Comparison of ENCODE assay signal across 14 mouse cellular contexts in the genomic region with DNA sequence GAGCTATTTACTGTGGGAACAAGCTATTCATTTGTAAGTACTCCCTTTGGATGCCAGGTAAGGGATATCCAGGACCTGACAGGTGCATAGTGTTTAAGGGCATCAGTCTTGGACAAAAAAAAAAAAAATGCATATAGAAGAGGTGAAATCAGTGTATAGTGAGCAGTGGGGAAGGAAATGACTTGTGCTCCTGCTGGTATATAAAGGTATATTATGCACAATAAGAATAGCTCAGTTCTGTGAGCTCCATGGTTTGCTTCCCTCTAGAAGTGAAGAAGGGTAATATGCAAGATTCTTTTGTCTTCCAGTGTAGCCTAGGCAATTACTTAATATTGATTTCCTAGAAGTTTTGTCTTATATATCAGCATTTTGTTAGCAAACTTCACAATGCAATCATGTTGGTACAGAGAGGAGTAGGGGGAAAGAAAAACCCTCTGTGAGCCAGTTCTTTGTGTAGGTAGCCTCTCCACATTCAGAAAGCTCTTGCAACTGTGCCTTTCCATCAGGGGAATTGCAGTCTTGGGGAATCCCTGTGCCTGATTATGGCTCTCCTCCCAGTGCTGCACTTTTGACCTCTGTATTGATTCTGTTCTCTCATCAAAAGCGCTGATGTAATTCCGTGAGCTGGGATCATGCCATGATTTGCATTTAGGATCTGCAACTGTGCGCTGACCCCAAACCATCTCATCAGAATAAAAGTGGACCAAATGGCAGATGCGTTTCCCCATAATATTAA.
DNase-seq lines count a peak whose midpoint lies in the region; ATAC-seq and TF ChIP-seq lines count a peak whose summit lies in the region.
"Had no signal": no experiment of that assay in that cellular context is flagged by ENCODE, and none has a peak within 500 bp of the region (broad histone marks: within the 10 kb centered on the region; RNA-seq: fewer than 3 reads in every experiment).

No protein-coding gene starts in this region.

- H3K4me1 ChIP-seq in embryonic facial prominence, embryonic 10.5 days = no peaks in the 10 kb centered on the region
- H3K4me1 ChIP-seq in liver, embryonic 11.5 days (replicated peaks; ENCODE audit: control insufficient read depth, insufficient read depth, low read length) = no peaks in the 10 kb centered on the region
- H3K4me1 ChIP-seq in midbrain, postnatal 0 days (ENCODE audit: insufficient read depth, low read length) = no peaks in the 10 kb centered on the region
- no peaks in the 10 kb centered on the region for H3K4me1 ChIP-seq in kidney, embryonic 15.5 days
- H3K4me1 ChIP-seq in stomach, postnatal 0 days (replicated peaks; ENCODE audit: control insufficient read depth, insufficient read depth) = no peaks in the 10 kb centered on the region

- 0 out of 2 replicates have a peak, but pooled peaks have one; percentile 36 for ATAC-seq in liver, embryonic 11.5 days (replicated peaks; ENCODE audit: low FRiP score)
- no peak for ATAC-seq in midbrain, postnatal 0 days (ENCODE audit: low FRiP score)
- no peak for ATAC-seq in kidney, embryonic 15.5 days (replicated peaks; ENCODE audit: low FRiP score)
- no peak for ATAC-seq in cerebellum, adult (ENCODE audit: insufficient number of reproducible peaks, low FRiP score, low TSS enrichment)
- ATAC-seq in stomach, postnatal 0 days (ENCODE audit: low FRiP score, low TSS enrichment) = no peak
- ATAC-seq: lung, postnatal 0 days had no signal

- 57% methylated on average over 4 of the region's 4 CpGs for WGBS in embryonic facial prominence, embryonic 10.5 days
- WGBS in liver, embryonic 11.5 days = 69% methylated on average over 4 of the region's 4 CpGs
- WGBS in midbrain, postnatal 0 days = 24% methylated on average over 4 of the region's 4 CpGs
- WGBS in kidney, embryonic 15.5 days = 85% methylated on average over 4 of the region's 4 CpGs
- WGBS in stomach, postnatal 0 days = 75% methylated on average over 4 of the region's 4 CpGs

- no peaks in the 10 kb centered on the region for H3K27me3 ChIP-seq in embryonic facial prominence, embryonic 10.5 days (replicated peaks; ENCODE audit: low read depth, poor library complexity, severe bottlenecking)
- no peaks in the 10 kb centered on the region for H3K27me3 ChIP-seq in liver, embryonic 11.5 days (replicated peaks; ENCODE audit: control insufficient read depth, insufficient read depth, low read length)
- no peaks in the 10 kb centered on the region for H3K27me3 ChIP-seq in midbrain, postnatal 0 days (ENCODE audit: insufficient read depth, low read length)
- H3K27me3 ChIP-seq in kidney, embryonic 15.5 days = no peaks in the 10 kb centered on the region
- H3K27me3 ChIP-seq in stomach, postnatal 0 days (ENCODE audit: control insufficient read depth, insufficient read depth, low read length) = no peaks in the 10 kb centered on the region

- no peak overlapping the region for H3K4me2 ChIP-seq in liver, embryonic 11.5 days
- no peak overlapping the region for H3K4me2 ChIP-seq in midbrain, postnatal 0 days (ENCODE audit: low read depth, low read length, poor library complexity, severe bottlenecking)
- H3K4me2 ChIP-seq in kidney, embryonic 15.5 days = no peak overlapping the region
- H3K4me2 ChIP-seq in stomach, postnatal 0 days (replicated peaks; ENCODE audit: low read depth) = no peak overlapping the region

- H3K36me3 ChIP-seq in embryonic facial prominence, embryonic 10.5 days (replicated peaks) = no peaks in the 10 kb centered on the region
- no peaks in the 10 kb centered on the region for H3K36me3 ChIP-seq in liver, embryonic 11.5 days (ENCODE audit: control insufficient read depth, insufficient read depth, low read length)
- no peaks in the 10 kb centered on the region for H3K36me3 ChIP-seq in midbrain, postnatal 0 days (ENCODE audit: insufficient read depth, low read length)
- no peaks in the 10 kb centered on the region for H3K36me3 ChIP-seq in kidney, embryonic 15.5 days
- H3K36me3 ChIP-seq in stomach, postnatal 0 days (ENCODE audit: control insufficient read depth, insufficient read depth, low read length) = no peaks in the 10 kb centered on the region

- H3K27ac ChIP-seq in embryonic facial prominence, embryonic 10.5 days (replicated peaks) = no peak overlapping the region
- H3K27ac ChIP-seq in liver, embryonic 11.5 days (ENCODE audit: low read depth, low read length) = no peak overlapping the region
- 0 out of 2 replicates have a peak overlapping the region, but pooled peaks have one; percentile 13 for H3K27ac ChIP-seq in midbrain, postnatal 0 days (ENCODE audit: low read depth, low read length)
- H3K27ac ChIP-seq in kidney, embryonic 15.5 days = no peak overlapping the region
- no peak overlapping the region for H3K27ac ChIP-seq in stomach, postnatal 0 days (replicated peaks)

- no peak for TF ChIP-seq EP300 in stomach, postnatal 0 days (optimal IDR thresholded peaks at IDR 0.05)

- peak; percentile 63 for DNase-seq in embryo, embryonic 10 days (ENCODE audit: low spot score)
- peak; percentile 8 for DNase-seq in embryonic facial prominence, embryonic 10.5 days (ENCODE audit: low spot score)
- no peak for DNase-seq in liver, embryonic 11.5 days (ENCODE audit: low spot score)
- DNase-seq in midbrain, postnatal 0 days (ENCODE audit: low spot score) = no peak
- DNase-seq in layer of hippocampus, postnatal 14 days (ENCODE audit: low spot score in 2 of 2) = no peak
- DNase-seq in stomach, postnatal 0 days (ENCODE audit: low spot score) = no peak
- DNase-seq: adrenal gland, postnatal 36 days; cerebellum, adult 11 months; kidney, adult 2 months; right cerebral cortex, postnatal 4 days had no signal

- TF ChIP-seq CTCF in midbrain, postnatal 0 days (IDR thresholded peaks at IDR 0.05) = no peak
- TF ChIP-seq CTCF in stomach, postnatal 0 days (IDR thresholded peaks at IDR 0.05; ENCODE audit: low read depth) = no peak

- no peak overlapping the region for H3K4me3 ChIP-seq in embryonic facial prominence, embryonic 10.5 days
- no peak overlapping the region for H3K4me3 ChIP-seq in liver, embryonic 11.5 days (ENCODE audit: low read depth, low read length)
- no peak overlapping the region for H3K4me3 ChIP-seq in midbrain, postnatal 0 days (ENCODE audit: low read depth, low read length)
- H3K4me3 ChIP-seq in kidney, embryonic 15.5 days (replicated peaks) = no peak overlapping the region
- H3K4me3 ChIP-seq in stomach, postnatal 0 days (ENCODE audit: low read depth, low read length) = no peak overlapping the region
- H3K4me3 ChIP-seq: erythroblast, embryonic 14.5 days had no signal

- no peak overlapping the region for H3K9ac ChIP-seq in liver, embryonic 11.5 days (ENCODE audit: low read depth, low read length)
- H3K9ac ChIP-seq in midbrain, postnatal 0 days (replicated peaks; ENCODE audit: low read length, poor library complexity, severe bottlenecking) = no peak overlapping the region
- H3K9ac ChIP-seq in kidney, embryonic 15.5 days = no peak overlapping the region
- H3K9ac ChIP-seq in stomach, postnatal 0 days (ENCODE audit: low read length) = no peak overlapping the region

- no peaks in the 10 kb centered on the region for H3K9me3 ChIP-seq in embryonic facial prominence, embryonic 10.5 days
- H3K9me3 ChIP-seq in liver, embryonic 11.5 days (ENCODE audit: control insufficient read depth, low read length) = no peaks in the 10 kb centered on the region
- H3K9me3 ChIP-seq in midbrain, postnatal 0 days (ENCODE audit: low read length) = no peaks in the 10 kb centered on the region
- no peaks in the 10 kb centered on the region for H3K9me3 ChIP-seq in kidney, embryonic 15.5 days (replicated peaks)
- H3K9me3 ChIP-seq in stomach, postnatal 0 days (ENCODE audit: control insufficient read depth, low read length) = no peaks in the 10 kb centered on the region

Comparison
In these comparisons a context has a peak if more than half of its experiments do, and no peak if none do; other contexts are left out.
1. DNase-seq: peak in embryo, embryonic 10 days (single experiment) and embryonic facial prominence, embryonic 10.5 days (single experiment); none in liver, embryonic 11.5 days (single experiment), midbrain, postnatal 0 days (single experiment), layer of hippocampus, postnatal 14 days (0 of 2) and stomach, postnatal 0 days (single experiment).